Mouse (Mus musculus) limb, embryonic 11.5 days (tissue): ENCODE measurements around the gene Ank3. TPM values are rescaled to one million over a fixed set of nuclear protein-coding genes. Genes with fewer than 3 reads are reported as not detected.

Experiments
- ATAC-seq: fragments of 200-750 bp; cut with Nextera tagmentation; 2 replicates; pipeline ENCODE4 v1.8.0; 2017; ENCODE audit warnings: low read depth; ENCODE audit not compliant: insufficient number of reproducible peaks, low FRiP score, low TSS enrichment
- DNase-seq: peaks from one replicate; pipeline ENCODE4 v3.0.0-alpha.2; 2015; ENCODE audit warnings: low spot score
- H3K27ac ChIP-seq: fragments of 300-500 bp; sonication (generic); replicated peaks from 2 replicates; pipeline ENCODE4 v1.5.1; 2014; ENCODE audit warnings: low read depth, mild to moderate bottlenecking, low read length
- H3K27me3 ChIP-seq: fragments of 300-500 bp; sonication (generic); 2 replicates; pipeline ENCODE4 v1.6.1; 2014; ENCODE audit warnings: mild to moderate bottlenecking, low read length, mixed read lengths; ENCODE audit not compliant: control insufficient read depth, insufficient read depth
- H3K36me3 ChIP-seq: fragments of 300-500 bp; sonication (generic); 2 replicates; pipeline ENCODE4 v1.6.1; 2014; ENCODE audit warnings: mild to moderate bottlenecking, low read length, moderate library complexity, mixed read lengths; ENCODE audit not compliant: control insufficient read depth, insufficient read depth
- H3K4me1 ChIP-seq: fragments of 300-500 bp; sonication (generic); 2 replicates; pipeline ENCODE4 v1.6.1; 2014; ENCODE audit warnings: low read length, mixed read lengths; ENCODE audit not compliant: control insufficient read depth, insufficient read depth
- H3K4me2 ChIP-seq: fragments of 300-500 bp; sonication (generic); 2 replicates; pipeline ENCODE4 v1.6.1; 2014; ENCODE audit warnings: low read depth, mild to moderate bottlenecking, moderate library complexity; ENCODE audit not compliant: severe bottlenecking
- H3K4me3 ChIP-seq: fragments of 300-500 bp; sonication (generic); 2 replicates; pipeline ENCODE4 v1.5.1; 2014; ENCODE audit warnings: low read depth, low read length
- H3K9ac ChIP-seq: fragments of 300-500 bp; sonication (generic); 2 replicates; pipeline ENCODE4 v1.6.1; 2014; ENCODE audit warnings: mild to moderate bottlenecking, low read length
- H3K9me3 ChIP-seq: fragments of 300-500 bp; sonication (generic); 2 replicates; pipeline ENCODE4 v1.6.1; 2016; ENCODE audit warnings: low read length; ENCODE audit not compliant: control insufficient read depth
- WGBS: fragments of 180-500 bp; shearing (Covaris S2); extraction: QIAGEN DNeasy Blood & Tissue Kit; methylation state at CpG from one replicate; pipeline ENCODE4 v1.1.7; 2014; 5-methylcytosine and 5-hydroxymethylcytosine counted together
- polyA plus RNA-seq: library from polyadenylated mRNA; unstranded; fragments of >200 nt; fragmentation: Nextera tagmentation; extraction: Ambion mirVana; gene quantifications from 2 replicates; pipeline ENCODE4 v1.2.1, GENCODE M21; 2014

Gene Ank3
- polyA plus RNA-seq, 1 experiment from 2014 or later: 22.3 TPM

DNA sequence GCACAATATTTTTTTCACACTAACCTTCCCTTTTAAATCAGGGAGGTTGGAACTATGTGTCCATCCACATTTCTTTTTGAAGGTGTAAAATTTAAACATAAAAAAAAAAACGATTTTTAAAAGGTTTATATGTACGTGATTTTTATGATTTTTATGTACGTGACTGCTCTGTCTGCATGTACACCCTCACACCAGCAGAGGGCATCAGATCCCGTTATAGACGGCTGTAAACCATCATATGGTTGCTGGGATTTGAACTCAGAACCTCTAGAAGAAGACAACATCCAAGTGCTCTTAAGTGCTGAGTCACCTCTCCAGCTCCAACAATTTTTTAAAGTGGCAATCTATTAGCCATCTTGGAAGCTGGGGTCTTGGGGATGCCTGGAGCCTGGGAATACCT is 605.5 kb downstream of the Ank3 start:
- Histone ChIP-seq H3K9ac (no peak overlapping the region), H3K27me3 (no peaks in the 10 kb centered on the region), H3K4me2 (no peak overlapping the region), H3K4me3 (no peak overlapping the region), H3K36me3 (no peaks in the 10 kb centered on the region), H3K27ac (no peak overlapping the region), H3K4me1 (no peaks in the 10 kb centered on the region), H3K9me3 (no peaks in the 10 kb centered on the region)
- DNase-seq: no peak
- no peak for ATAC-seq
- WGBS: 88% methylated on average over 5 of the region's 5 CpGs

DNA sequence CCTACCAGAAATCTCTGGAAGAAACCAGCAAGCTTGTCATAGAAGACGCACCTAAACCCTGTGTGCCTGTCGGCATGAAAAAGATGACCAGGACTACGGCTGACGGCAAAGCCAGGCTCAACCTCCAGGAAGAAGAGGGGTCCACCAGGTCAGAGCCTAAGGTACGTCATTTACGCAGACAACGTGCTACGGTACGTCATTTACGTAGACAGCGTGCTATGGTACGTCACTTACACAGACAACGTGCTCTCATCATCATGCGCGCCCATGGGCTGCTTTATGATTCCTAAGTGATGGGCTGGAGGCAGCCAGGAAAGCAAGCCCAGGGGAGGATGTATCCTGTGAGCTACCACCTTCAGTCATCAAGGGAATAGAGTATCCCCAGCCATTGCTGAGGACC is 606.3 kb downstream of the Ank3 start:
- Histone ChIP-seq H3K4me2 (no peak overlapping the region), H3K27ac (no peak overlapping the region), H3K9me3 (no peaks in the 10 kb centered on the region), H3K4me1 (no peaks in the 10 kb centered on the region), H3K27me3 (no peaks in the 10 kb centered on the region), H3K9ac (no peak overlapping the region), H3K4me3 (no peak overlapping the region), H3K36me3 (no peaks in the 10 kb centered on the region)
- ATAC-seq (no peak), DNase-seq (no peak)
- 96% methylated on average over 15 of the region's 15 CpGs for WGBS

DNA sequence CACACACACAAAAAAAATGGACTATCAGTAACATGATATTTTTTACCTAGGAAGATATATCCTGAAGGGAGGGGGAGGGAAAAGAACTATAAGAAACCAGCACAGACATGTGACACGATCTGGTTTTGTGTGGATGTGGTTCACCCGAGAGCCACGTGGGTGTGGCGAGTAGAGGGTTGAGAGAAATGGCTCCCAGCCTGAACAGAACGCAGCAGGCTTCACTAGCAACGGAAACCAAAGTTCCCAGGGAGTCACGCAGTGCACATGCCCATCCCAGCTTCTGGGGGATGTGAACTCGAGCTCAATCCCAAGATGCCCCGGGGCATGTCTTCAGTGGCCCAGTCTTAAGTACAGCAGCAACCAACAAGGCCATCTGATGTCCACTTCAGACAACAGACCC is 607.8 kb downstream of the Ank3 start:
- Histone ChIP-seq H3K4me2 (no peak overlapping the region), H3K9me3 (no peaks in the 10 kb centered on the region), H3K4me3 (no peak overlapping the region), H3K4me1 (0 out of 2 replicates have a peak, but pooled peaks cover 4% of the 10 kb centered on the region), H3K9ac (no peak overlapping the region), H3K36me3 (no peaks in the 10 kb centered on the region), H3K27ac (no peak overlapping the region), H3K27me3 (no peaks in the 10 kb centered on the region)
- DNase-seq: no peak
- WGBS: 86% methylated on average over 9 of the region's 9 CpGs
- no peak for ATAC-seq

DNA sequence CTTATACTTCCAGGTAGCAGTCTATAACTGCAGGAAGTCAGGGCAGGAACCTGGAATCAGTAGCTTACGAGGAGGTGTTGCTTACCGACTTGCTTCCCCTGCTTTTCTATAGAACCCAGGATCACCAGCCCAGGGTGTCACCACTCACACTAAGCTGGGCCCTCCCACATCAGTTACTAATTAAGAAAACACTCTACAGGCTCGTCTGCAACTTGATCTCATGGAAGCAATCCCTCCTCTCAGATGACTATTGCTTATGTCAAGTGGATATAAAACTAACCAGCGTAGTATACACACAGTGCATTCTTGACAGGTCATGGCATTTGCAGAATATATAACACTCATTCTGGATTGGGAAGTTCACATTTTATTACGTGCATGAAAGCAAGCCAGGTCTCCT is 613.2 kb downstream of the Ank3 start:
- 21% methylated on average over 5 of the region's 5 CpGs for WGBS
- Histone ChIP-seq H3K9me3 (no peaks in the 10 kb centered on the region), H3K9ac (no peak overlapping the region), H3K27me3 (no peaks in the 10 kb centered on the region), H3K36me3 (no peaks in the 10 kb centered on the region), H3K27ac (no peak overlapping the region), H3K4me3 (no peak overlapping the region), H3K4me1 (0 out of 2 replicates have a peak, but pooled peaks cover 8% of the 10 kb centered on the region), H3K4me2 (no peak overlapping the region)
- ATAC-seq (no peak), DNase-seq (no peak)

DNA sequence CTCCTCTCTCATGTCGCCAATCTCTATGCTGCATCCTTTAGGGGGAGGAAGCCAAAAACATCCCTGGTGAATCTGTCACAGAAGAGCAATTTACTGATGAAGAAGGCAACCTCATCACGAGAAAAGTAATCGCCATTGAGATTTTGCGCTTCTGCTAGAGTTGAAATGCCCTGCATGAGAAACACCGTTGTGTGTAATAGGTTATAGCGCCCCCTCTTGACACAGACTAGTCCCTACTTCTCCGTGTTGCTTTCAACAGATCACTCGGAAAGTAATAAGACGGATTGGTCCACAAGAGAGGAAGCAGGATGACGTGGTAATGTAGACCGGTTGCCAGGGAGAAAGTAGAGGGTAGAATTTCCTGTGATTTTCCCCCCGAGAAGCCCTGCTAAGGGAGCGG is 615.4 kb downstream of the Ank3 start:
- Histone ChIP-seq H3K27me3 (no peaks in the 10 kb centered on the region), H3K4me1 (0 out of 2 replicates have a peak, but pooled peaks cover 8% of the 10 kb centered on the region), H3K4me2 (no peak overlapping the region), H3K9ac (no peak overlapping the region), H3K4me3 (no peak overlapping the region), H3K36me3 (no peaks in the 10 kb centered on the region), H3K9me3 (no peaks in the 10 kb centered on the region), H3K27ac (no peak overlapping the region)
- no peak for ATAC-seq
- 92% methylated on average over 13 of the region's 13 CpGs for WGBS
- no peak for DNase-seq

DNA sequence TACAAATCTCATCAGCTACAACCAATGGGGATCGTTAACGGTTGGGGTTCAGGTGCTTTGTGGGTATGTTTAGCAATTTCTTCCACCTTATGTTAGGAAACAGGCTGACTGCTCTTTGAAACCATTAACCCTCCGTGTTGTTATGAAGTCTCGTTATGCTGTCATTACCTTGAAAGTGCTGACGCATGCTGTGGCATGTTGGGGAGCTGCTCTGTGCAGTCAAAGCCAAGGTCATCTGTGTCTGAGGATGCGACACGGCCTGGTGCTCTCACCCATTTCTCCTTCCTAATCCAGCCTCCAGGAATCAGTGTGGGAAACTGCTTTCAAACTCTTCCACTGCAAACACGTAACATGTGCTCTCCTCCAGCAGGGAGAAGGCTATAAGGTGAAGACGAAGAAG is 616.6 kb downstream of the Ank3 start:
- H3K9me3 ChIP-seq: no peaks in the 10 kb centered on the region
- no peaks in the 10 kb centered on the region for H3K36me3 ChIP-seq
- no peak overlapping the region for H3K9ac ChIP-seq
- no peaks in the 10 kb centered on the region for H3K27me3 ChIP-seq
- no peak overlapping the region for H3K27ac ChIP-seq
- no peak overlapping the region for H3K4me2 ChIP-seq
- 74% methylated on average over 9 of the region's 9 CpGs for WGBS
- DNase-seq: no peak
- H3K4me3 ChIP-seq: no peak overlapping the region
- ATAC-seq: no peak
- 0 out of 2 replicates have a peak, but pooled peaks cover 8% of the 10 kb centered on the region for H3K4me1 ChIP-seq

DNA sequence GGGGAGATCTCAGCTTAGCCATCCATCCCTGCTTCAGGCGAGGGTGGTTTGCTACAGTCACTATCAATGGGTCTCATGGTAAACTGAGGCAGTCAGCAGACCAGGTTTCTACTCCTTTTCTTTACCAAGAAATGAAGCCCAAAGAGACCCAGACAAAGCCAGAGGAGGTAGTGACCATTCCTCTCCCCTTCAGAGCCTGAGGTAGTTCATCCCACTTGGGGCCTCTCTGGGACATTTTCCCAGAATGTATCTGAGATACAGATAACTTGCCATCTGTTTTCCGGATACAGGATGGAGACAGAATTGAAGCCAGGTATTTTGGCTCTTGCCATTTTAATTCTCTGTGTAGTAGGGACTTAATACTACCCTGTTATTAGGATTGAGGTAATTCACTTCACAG is 620.1 kb downstream of the Ank3 start:
- no peak overlapping the region for H3K4me2 ChIP-seq
- H3K4me1 ChIP-seq: no peaks in the 10 kb centered on the region
- no peak overlapping the region for H3K4me3 ChIP-seq
- no peaks in the 10 kb centered on the region for H3K27me3 ChIP-seq
- no peaks in the 10 kb centered on the region for H3K9me3 ChIP-seq
- no peak overlapping the region for H3K9ac ChIP-seq
- no peaks in the 10 kb centered on the region for H3K36me3 ChIP-seq
- H3K27ac ChIP-seq: no peak overlapping the region
- WGBS: 89% methylated on average over 2 of the region's 2 CpGs
- DNase-seq: no peak
- no peak for ATAC-seq

DNA sequence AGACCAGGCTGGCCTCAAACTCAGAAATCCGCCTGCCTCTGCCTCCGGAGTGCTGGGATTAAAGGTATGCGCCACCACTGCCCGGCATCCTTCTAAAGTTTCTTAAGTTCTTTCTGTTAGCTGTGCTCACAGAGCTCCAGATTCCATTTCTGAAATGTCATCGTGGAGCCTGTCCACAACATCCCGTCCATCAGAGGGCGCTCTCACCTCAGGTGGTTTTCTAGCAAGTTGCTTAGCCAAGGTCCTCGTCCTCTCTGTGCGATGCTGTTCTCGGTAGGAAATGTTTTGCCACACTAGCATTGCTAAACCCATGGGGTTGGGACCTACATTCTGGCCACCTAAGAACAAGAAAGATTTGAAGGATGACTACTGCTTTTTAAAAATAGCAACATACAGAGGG is 623.1 kb downstream of the Ank3 start:
- H3K4me3 ChIP-seq: no peak overlapping the region
- WGBS: 91% methylated on average over 10 of the region's 10 CpGs
- H3K27me3 ChIP-seq: no peaks in the 10 kb centered on the region
- no peak overlapping the region for H3K9ac ChIP-seq
- H3K4me1 ChIP-seq: no peaks in the 10 kb centered on the region
- H3K4me2 ChIP-seq: no peak overlapping the region
- no peak overlapping the region for H3K27ac ChIP-seq
- ATAC-seq: no peak
- H3K9me3 ChIP-seq: no peaks in the 10 kb centered on the region
- DNase-seq: no peak
- no peaks in the 10 kb centered on the region for H3K36me3 ChIP-seq

DNA sequence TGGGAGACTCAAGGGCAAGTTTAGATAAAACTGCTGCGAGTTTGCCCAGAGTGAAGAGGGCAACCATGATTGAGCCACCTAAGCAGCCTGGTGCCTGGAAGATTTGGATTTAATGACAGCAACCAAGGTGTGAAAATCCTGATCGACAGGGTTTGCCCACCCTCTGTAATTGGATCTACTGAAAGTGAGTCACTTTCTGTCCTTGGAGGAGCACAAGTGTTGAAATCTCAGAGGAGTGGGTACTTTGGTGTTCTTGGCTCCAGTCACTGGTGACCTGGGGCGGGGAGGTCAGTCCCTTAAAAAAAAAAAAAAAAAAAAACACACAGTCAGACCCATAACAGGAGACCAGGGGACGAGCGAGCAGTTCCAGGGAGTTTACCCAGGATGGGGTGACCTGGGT is 624.0 kb downstream of the Ank3 start:
- H3K4me3 ChIP-seq: no peak overlapping the region
- ATAC-seq (no peak), DNase-seq (no peak)
- no peak overlapping the region for H3K4me2 ChIP-seq
- 59% methylated on average over 5 of the region's 5 CpGs for WGBS
- no peak overlapping the region for H3K9ac ChIP-seq
- no peak overlapping the region for H3K27ac ChIP-seq
- no peaks in the 10 kb centered on the region for H3K36me3 ChIP-seq
- no peaks in the 10 kb centered on the region for H3K4me1 ChIP-seq
- H3K9me3 ChIP-seq: no peaks in the 10 kb centered on the region
- H3K27me3 ChIP-seq: no peaks in the 10 kb centered on the region
